ENCODE assay signal across 26 mouse cellular contexts in genomic region chr9:40400171-40400570, GRCm38 (mm10).
"Had no signal": no experiment of that assay in that cellular context is flagged by ENCODE, and none has a peak within 500 bp of the region (broad histone marks: within the 10 kb centered on the region; RNA-seq: fewer than 3 reads in every experiment).

No protein-coding gene starts in this region.

- H3K27ac ChIP-seq: embryonic facial prominence, embryonic 10.5 days; embryonic facial prominence, embryonic 12.5 days; embryonic facial prominence, embryonic 13.5 days; embryonic facial prominence, embryonic 15.5 days; forebrain, embryonic 10.5 days; forebrain, embryonic 12.5 days; forebrain, embryonic 13.5 days; forebrain, embryonic 15.5 days; gastrocnemius, adult 2 months; heart, adult 2 months had no signal

- H3K27me3 ChIP-seq: embryonic facial prominence, embryonic 12.5 days; embryonic facial prominence, embryonic 13.5 days; embryonic facial prominence, embryonic 15.5 days; forebrain, embryonic 12.5 days; forebrain, embryonic 13.5 days; forebrain, embryonic 15.5 days had no signal

- H3K4me1 ChIP-seq: embryonic facial prominence, embryonic 12.5 days; embryonic facial prominence, embryonic 13.5 days; embryonic facial prominence, embryonic 15.5 days had no signal

- H3K4me3 ChIP-seq: embryonic facial prominence, embryonic 10.5 days; embryonic facial prominence, embryonic 12.5 days; embryonic facial prominence, embryonic 13.5 days; embryonic facial prominence, embryonic 15.5 days; erythroblast, embryonic 14.5 days; forebrain, embryonic 10.5 days; forebrain, embryonic 12.5 days; forebrain, embryonic 13.5 days; forebrain, embryonic 15.5 days; gastrocnemius, adult 2 months; heart, adult 2 months had no signal

- ATAC-seq: forebrain, embryonic 13.5 days; forebrain, embryonic 15.5 days; forebrain, embryonic 16.5 days; forebrain, postnatal 0 days had no signal

- DNase-seq: cerebellum, adult 8-10 months; cerebellum, adult 9-10 months; cerebellum, postnatal 10 days; cerebellum, postnatal 14 days; cerebellum, postnatal 25 days; cerebellum, postnatal 36 days; embryo, embryonic 11 days; forebrain, postnatal 0 days; gastrocnemius, adult 2 months; gastrocnemius, postnatal 10 days; gastrocnemius, postnatal 14 days; gastrocnemius, postnatal 25 days; gastrocnemius, postnatal 36 days; heart, adult 11 months; heart, adult 18-20 months; heart, adult 2 months had no signal

- H3K4me2 ChIP-seq: embryonic facial prominence, embryonic 12.5 days; embryonic facial prominence, embryonic 13.5 days; embryonic facial prominence, embryonic 15.5 days; forebrain, embryonic 12.5 days; forebrain, embryonic 13.5 days; forebrain, embryonic 15.5 days had no signal

- H3K36me3 ChIP-seq: embryonic facial prominence, embryonic 10.5 days; embryonic facial prominence, embryonic 12.5 days; embryonic facial prominence, embryonic 13.5 days; embryonic facial prominence, embryonic 15.5 days; forebrain, embryonic 10.5 days; forebrain, embryonic 12.5 days; forebrain, embryonic 15.5 days had no signal

- H3K9me3 ChIP-seq: embryonic facial prominence, embryonic 10.5 days; embryonic facial prominence, embryonic 12.5 days; embryonic facial prominence, embryonic 13.5 days; embryonic facial prominence, embryonic 15.5 days; forebrain, embryonic 10.5 days; forebrain, embryonic 12.5 days; forebrain, embryonic 13.5 days; forebrain, embryonic 15.5 days had no signal

- H3K9ac ChIP-seq: embryonic facial prominence, embryonic 12.5 days; embryonic facial prominence, embryonic 13.5 days; embryonic facial prominence, embryonic 15.5 days; forebrain, embryonic 12.5 days; forebrain, embryonic 13.5 days; forebrain, embryonic 15.5 days; forebrain, postnatal 0 days had no signal
